Mouse (Mus musculus): ENCODE data around the gene Vmn1r22. TPM values are rescaled to one million over a fixed set of nuclear protein-coding genes. Genes with fewer than 3 reads are reported as not detected.

Vmn1r22 gene
- not detected for polyA plus RNA-seq (2015; fragmentation: Illumina TruSeq; extraction: RNeasy Lipid Tissue Mini Kit (QIAGEN cat#74804); ENCODE audit: insufficient read depth, low read depth, low replicate concordance)

GRCm38 (mm10) chr6:57907928-57908327 is at the start of gene Vmn1r22:
TSS of gene Vmn1r22 (minus strand) at chr6:57908028.

GRCm38 (mm10) chr6:57926738-57927137 is 18.9 kb upstream of the Vmn1r22 start, which contains the start of gene Vmn1r23:
TSS of gene Vmn1r23 (minus strand) at chr6:57926838.

GRCm38 (mm10) chr6:57850286-57850685 is 57.5 kb downstream of the Vmn1r22 start, which contains the start of gene Vmn1r21:
TSS of gene Vmn1r21 (minus strand) at chr6:57850343.

Other genes with a start within 250 kb of the Vmn1r22 start
- gene Pyurf, start 215.9 kb downstream of the Vmn1r22 start, polyA plus RNA-seq (2015; fragmentation: Illumina TruSeq; extraction: RNeasy Lipid Tissue Mini Kit (QIAGEN cat#74804); ENCODE audit: insufficient read depth, low read depth, low replicate concordance), result 2.9 TPM
- gene Lancl2, start 205.5 kb downstream of the Vmn1r22 start, polyA plus RNA-seq (2015; fragmentation: Illumina TruSeq; extraction: RNeasy Lipid Tissue Mini Kit (QIAGEN cat#74804); ENCODE audit: insufficient read depth, low read depth, low replicate concordance), result 2.3 TPM
- 3.4 TPM for gene Vopp1, start 82.9 kb downstream of the Vmn1r22 start, polyA plus RNA-seq (2015; fragmentation: Illumina TruSeq; extraction: RNeasy Lipid Tissue Mini Kit (QIAGEN cat#74804); ENCODE audit: insufficient read depth, low read depth, low replicate concordance)
- gene Vmn1r21, start 57.7 kb downstream of the Vmn1r22 start, polyA plus RNA-seq (2015; fragmentation: Illumina TruSeq; extraction: RNeasy Lipid Tissue Mini Kit (QIAGEN cat#74804); ENCODE audit: insufficient read depth, low read depth, low replicate concordance), result not detected
- gene Vmn1r23, start 18.8 kb upstream of the Vmn1r22 start, polyA plus RNA-seq (2015; fragmentation: Illumina TruSeq; extraction: RNeasy Lipid Tissue Mini Kit (QIAGEN cat#74804); ENCODE audit: insufficient read depth, low read depth, low replicate concordance), result not detected
- gene Vmn1r24, start 53.5 kb upstream of the Vmn1r22 start, polyA plus RNA-seq (2015; fragmentation: Illumina TruSeq; extraction: RNeasy Lipid Tissue Mini Kit (QIAGEN cat#74804); ENCODE audit: insufficient read depth, low read depth, low replicate concordance), result not detected
- not detected for gene Vmn1r25, start 72.8 kb upstream of the Vmn1r22 start, polyA plus RNA-seq (2015; fragmentation: Illumina TruSeq; extraction: RNeasy Lipid Tissue Mini Kit (QIAGEN cat#74804); ENCODE audit: insufficient read depth, low read depth, low replicate concordance)
- gene Vmn1r26, start 107.1 kb upstream of the Vmn1r22 start, polyA plus RNA-seq (2015; fragmentation: Illumina TruSeq; extraction: RNeasy Lipid Tissue Mini Kit (QIAGEN cat#74804); ENCODE audit: insufficient read depth, low read depth, low replicate concordance), result not detected

All from pancreas, adult 10 weeks (tissue).